Mouse (Mus musculus) bone marrow, adult 2 months (tissue): ENCODE results near the gene Slk. TPM values are rescaled to one million over a fixed set of nuclear protein-coding genes. Genes with fewer than 3 reads are reported as not detected.
A peak's percentile ranks its signal among the peaks of the same experiment; 100 is the strongest.
"Not testable (repeated sequence)": the region's sequence is repeated elsewhere in the genome, so short reads cannot be mapped to it uniquely, and the experiment has no call there.

ENCODE experiments used
- H3K27ac ChIP-seq: fragments of 200-500 bp; 2 replicates; pipeline ENCODE4 v1.5.1; 2012; ENCODE audit warnings: low read depth, mild to moderate bottlenecking, control low read depth, inconsistent platforms, low read length; ENCODE audit not compliant: control insufficient read depth, poor library complexity, insufficient read depth
- H3K4me1 ChIP-seq: fragments of 200-500 bp; 2 replicates; pipeline ENCODE4 v1.6.1; 2011; ENCODE audit warnings: low read length; ENCODE audit not compliant: control insufficient read depth, insufficient read depth
- H3K4me3 ChIP-seq: fragments of 200-500 bp; replicated peaks from 2 replicates; pipeline ENCODE3; 2011; ENCODE audit warnings: mild to moderate bottlenecking, low read depth, low read length, control low read depth; ENCODE audit not compliant: control insufficient read depth
- CTCF ChIP-seq: fragments of 200-500 bp; IDR thresholded peaks from 2 replicates; pipeline ENCODE4 v1.5.1; 2011; ENCODE audit warnings: low read length, control low read depth; ENCODE audit not compliant: control insufficient read depth, insufficient read depth
- POLR2A ChIP-seq: fragments of 200-500 bp; IDR thresholded peaks from 2 replicates; pipeline ENCODE4 v1.6.1; 2011; ENCODE audit warnings: low read depth, mild to moderate bottlenecking, control low read depth, low read length, borderline replicate concordance; ENCODE audit not compliant: control insufficient read depth
- WGBS: fragments of 180-500 bp; shearing (Covaris S2); methylation state at CpG from one replicate; pipeline ENCODE4 v1.1.7; 2018; 5-methylcytosine and 5-hydroxymethylcytosine counted together
- polyA plus RNA-seq: library from polyadenylated mRNA; stranded (reverse); fragments of >200 nt; gene quantifications from 2 replicates; pipeline ENCODE4 v1.2.4, GENCODE M21; 2011; ENCODE audit warnings: low replicate concordance; ENCODE audit not compliant: missing spikeins, insufficient read depth, insufficient read length

Slk gene
- polyA plus RNA-seq, 1 experiment: 54.3 TPM

GRCm38 (mm10) chr19:47561996-47562441, 17.5 kb upstream of the Slk start:
- no peak overlapping the region for H3K4me3 ChIP-seq
- H3K27ac ChIP-seq: no peak overlapping the region
- WGBS: 31% methylated on average over 5 of the region's 5 CpGs
- TF ChIP-seq POLR2A (no peak), CTCF (no peak)
- H3K4me1 ChIP-seq: peaks cover 3% of the 10 kb centered on the region

GRCm38 (mm10) chr19:47563715-47564114, 15.8 kb upstream of the Slk start:
- Histone ChIP-seq H3K27ac (no peak overlapping the region), H3K4me1 (peaks cover 3% of the 10 kb centered on the region), H3K4me3 (no peak overlapping the region)
- WGBS: 77% methylated on average over 13 of the region's 13 CpGs
- no peak for TF ChIP-seq CTCF
- TF ChIP-seq POLR2A: no peak

- H3K4me3 ChIP-seq: no peak overlapping the region
- TF ChIP-seq CTCF (no peak), POLR2A (no peak)
- no peak overlapping the region for H3K27ac ChIP-seq
- no peaks in the 10 kb centered on the region; the same call in 1 of the 2 replicates for H3K4me1 ChIP-seq
- WGBS: 90% methylated on average over 17 of the region's 17 CpGs
These were observed 14.3 kb upstream of the Slk start for GRCm38 (mm10) chr19:47565031-47565654.

- Histone ChIP-seq H3K4me3 (no peak overlapping the region), H3K27ac (no peak overlapping the region), H3K4me1 (no peaks in the 10 kb centered on the region; the same call in 1 of the 2 replicates)
- 87% methylated on average over 8 of the region's 8 CpGs for WGBS
- TF ChIP-seq POLR2A (no peak), CTCF (no peak)
These were observed 13.5 kb upstream of the Slk start for GRCm38 (mm10) chr19:47565994-47566393.

- Histone ChIP-seq H3K4me1 (no peaks in the 10 kb centered on the region; the same call in 1 of the 2 replicates), H3K4me3 (no peak overlapping the region), H3K27ac (no peak overlapping the region)
- 56% methylated on average over 5 of the region's 5 CpGs for WGBS
- no peak for TF ChIP-seq POLR2A
- TF ChIP-seq CTCF: no peak
These were observed 9.4 kb upstream of the Slk start for GRCm38 (mm10) chr19:47570042-47570441.

- H3K4me3 ChIP-seq, H3K4me1 ChIP-seq, H3K27ac ChIP-seq: not testable (repeated sequence)
- WGBS: 81% methylated on average over 4 of the region's 4 CpGs
These were observed 7.5 kb upstream of the Slk start for GRCm38 (mm10) chr19:47571981-47572380.

- no peak for TF ChIP-seq CTCF
- no peak for TF ChIP-seq POLR2A
- H3K27ac ChIP-seq: no peak overlapping the region
- WGBS: 63% methylated on average over 3 of the region's 3 CpGs
These were observed 5.8 kb upstream of the Slk start for GRCm38 (mm10) chr19:47573718-47574117.

GRCm38 (mm10) chr19:47578581-47579224, 775 bp upstream of the Slk start:
- Histone ChIP-seq H3K4me1 (no peaks in the 10 kb centered on the region), H3K4me3 (peak overlapping the region; percentile 93), H3K27ac (peak overlapping the region; percentile 98)
- WGBS: 24% methylated on average over 13 of the region's 13 CpGs
- TF ChIP-seq CTCF (no peak), POLR2A (no peak)

More at GRCm38 (mm10) chr19:47573718-47574117, 5.8 kb upstream of the Slk start:
- Histone ChIP-seq H3K4me1 (no peaks in the 10 kb centered on the region; the same call in 1 of the 2 replicates), H3K4me3 (no peak overlapping the region)
